Mouse (Mus musculus): Measurements from ENCODE around the gene Itga7.

DNA sequence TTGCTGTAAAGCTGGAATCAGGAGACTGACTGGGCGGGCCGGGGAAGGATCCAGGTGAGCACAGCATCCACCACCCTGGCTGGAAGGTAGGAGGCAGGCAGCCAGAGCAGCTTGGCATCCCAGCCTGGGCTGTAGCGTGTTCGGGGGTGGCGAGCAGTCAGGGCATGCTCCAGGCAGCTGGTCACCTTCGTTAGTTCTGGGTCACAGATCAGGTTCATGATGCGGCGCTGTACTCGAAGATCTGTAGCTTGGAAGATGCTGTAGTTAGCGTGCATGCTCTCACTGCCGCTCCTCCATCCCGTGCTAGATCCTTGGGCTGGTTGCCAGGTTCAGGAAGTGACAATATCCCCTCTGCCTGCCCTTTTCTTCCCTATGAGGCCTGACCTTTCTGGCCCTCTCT, 19.9 kb upstream of the Itga7 start:
- TF ChIP-seq EP300 (IDR thresholded peaks at IDR 0.05; ENCODE audit: low read depth), result no peak
- no peak for TF ChIP-seq CTCF (IDR thresholded peaks at IDR 0.05; ENCODE audit: low read depth)
